Mouse (Mus musculus): ENCODE measurements around the gene Akap2.

- TF ChIP-seq CTCF (IDR thresholded peaks at IDR 0.05; ENCODE audit: extremely low read depth, insufficient read depth, low read length) = no peak
- no peak for TF ChIP-seq POLR2A (IDR thresholded peaks at IDR 0.05; ENCODE audit: extremely low read depth, insufficient read depth, low read length)
These were observed 39.5 kb upstream of the Akap2 start for GRCm38 (mm10) chr4:57677916-57678315.

Measured in cortical plate, adult 2 months (tissue).